Mouse (Mus musculus): ENCODE data around the gene Osbpl7. TPM values are rescaled to one million over a fixed set of nuclear protein-coding genes. Genes with fewer than 3 reads are reported as not detected.

Gene Osbpl7
- polyA plus RNA-seq, 1 experiment from 2014 or later: 12.4 TPM

- H3K36me3 ChIP-seq (ENCODE audit: control insufficient read depth, insufficient read depth, low read length): no peaks in the 10 kb centered on the region
Measured at GRCm38 (mm10) chr11:97021121-97021765, 29.2 kb upstream of the Osbpl7 start.

GRCm38 (mm10) chr11:97021873-97022484 lies 28.4 kb upstream of the Osbpl7 start:
- Histone ChIP-seq H3K4me1 (replicated peaks; ENCODE audit: control insufficient read depth, insufficient read depth, low read length) (peaks cover 34% of the 10 kb centered on the region), H3K27me3 (ENCODE audit: control insufficient read depth, insufficient read depth, low read depth, low read length) (peaks cover 64% of the 10 kb centered on the region), H3K4me2 (ENCODE audit: low read depth, low read length) (peak overlapping the region; percentile 97), H3K27ac (ENCODE audit: low read length) (no peak overlapping the region), H3K36me3 (ENCODE audit: control insufficient read depth, insufficient read depth, low read length) (no peaks in the 10 kb centered on the region), H3K9ac (ENCODE audit: low read length) (peak overlapping the region; percentile 73), H3K9me3 (ENCODE audit: control insufficient read depth, low read length) (no peaks in the 10 kb centered on the region), H3K4me3 (ENCODE audit: low read length) (peak overlapping the region; percentile 61)
- WGBS: 2% methylated on average over 50 of the region's 50 CpGs
- peak; percentile 37; the same call in 1 of the 2 replicates for ATAC-seq (ENCODE audit: low read depth)

More at GRCm38 (mm10) chr11:97021121-97021765, 29.2 kb upstream of the Osbpl7 start:
- peak overlapping the region; percentile 97 for H3K4me2 ChIP-seq (ENCODE audit: low read depth, low read length)
- no peak overlapping the region for H3K27ac ChIP-seq (ENCODE audit: low read length)
- peaks cover 71% of the 10 kb centered on the region for H3K27me3 ChIP-seq (ENCODE audit: control insufficient read depth, insufficient read depth, low read depth, low read length)
- 2% methylated on average over 27 of the region's 27 CpGs for WGBS
- peak overlapping the region; percentile 61 for H3K4me3 ChIP-seq (ENCODE audit: low read length)
- peaks cover 34% of the 10 kb centered on the region for H3K4me1 ChIP-seq (replicated peaks; ENCODE audit: control insufficient read depth, insufficient read depth, low read length)
- H3K9me3 ChIP-seq (ENCODE audit: control insufficient read depth, low read length): no peaks in the 10 kb centered on the region
- ATAC-seq (ENCODE audit: low read depth): no peak
- H3K9ac ChIP-seq (ENCODE audit: low read length): peak overlapping the region; percentile 73

GRCm38 (mm10) chr11:97024977-97025376 lies 25.5 kb upstream of the Osbpl7 start:
- H3K4me3 ChIP-seq (ENCODE audit: low read length): no peak overlapping the region
- H3K4me2 ChIP-seq (ENCODE audit: low read depth, low read length): no peak overlapping the region
- H3K27me3 ChIP-seq (ENCODE audit: control insufficient read depth, insufficient read depth, low read depth, low read length): peaks cover 38% of the 10 kb centered on the region
- H3K36me3 ChIP-seq (ENCODE audit: control insufficient read depth, insufficient read depth, low read length): no peaks in the 10 kb centered on the region
- no peak overlapping the region; the same call in 1 of the 2 replicates for H3K9ac ChIP-seq (ENCODE audit: low read length)
- no peaks in the 10 kb centered on the region for H3K9me3 ChIP-seq (ENCODE audit: control insufficient read depth, low read length)
- WGBS: 38% methylated on average over 10 of the region's 10 CpGs
- no peak overlapping the region; the same call in 1 of the 2 replicates for H3K27ac ChIP-seq (ENCODE audit: low read length)
- no peak for ATAC-seq (ENCODE audit: low read depth)
- peaks cover 20% of the 10 kb centered on the region for H3K4me1 ChIP-seq (replicated peaks; ENCODE audit: control insufficient read depth, insufficient read depth, low read length)

- Histone ChIP-seq H3K27me3 (ENCODE audit: control insufficient read depth, insufficient read depth, low read depth, low read length) (peaks cover 30% of the 10 kb centered on the region), H3K4me3 (ENCODE audit: low read length) (peak overlapping the region; percentile 40), H3K4me2 (ENCODE audit: low read depth, low read length) (peak overlapping the region; percentile 50), H3K4me1 (replicated peaks; ENCODE audit: control insufficient read depth, insufficient read depth, low read length) (peaks cover 25% of the 10 kb centered on the region), H3K9me3 (ENCODE audit: control insufficient read depth, low read length) (no peaks in the 10 kb centered on the region), H3K36me3 (ENCODE audit: control insufficient read depth, insufficient read depth, low read length) (no peaks in the 10 kb centered on the region), H3K27ac (ENCODE audit: low read length) (peak overlapping the region; percentile 82), H3K9ac (ENCODE audit: low read length) (peak overlapping the region; percentile 61)
- 3% methylated on average over 17 of the region's 17 CpGs for WGBS
- peak; percentile 63 for ATAC-seq (ENCODE audit: low read depth)
Measured at GRCm38 (mm10) chr11:97025721-97026344, 24.6 kb upstream of the Osbpl7 start.

- peak within 1 kb of the TSS; percentile 85 for H3K4me2 ChIP-seq (ENCODE audit: low read depth, low read length)
- WGBS: under 1% methylated on average over 25 of the region's 25 CpGs
- H3K9me3 ChIP-seq (ENCODE audit: control insufficient read depth, low read length): no peaks in the 10 kb centered on the region
- no peaks in the 10 kb centered on the region for H3K36me3 ChIP-seq (ENCODE audit: control insufficient read depth, insufficient read depth, low read length)
- peaks cover 12% of the 10 kb centered on the region for H3K4me1 ChIP-seq (replicated peaks; ENCODE audit: control insufficient read depth, insufficient read depth, low read length)
- peak within 1 kb of the TSS; percentile 91 for H3K27ac ChIP-seq (ENCODE audit: low read length)
- H3K4me3 ChIP-seq (ENCODE audit: low read length): peak within 1 kb of the TSS; percentile 76
- ATAC-seq (ENCODE audit: low read depth): peak; percentile 85
- H3K9ac ChIP-seq (ENCODE audit: low read length): peak within 1 kb of the TSS; percentile 90
- no peaks in the 10 kb centered on the region for H3K27me3 ChIP-seq (ENCODE audit: control insufficient read depth, insufficient read depth, low read depth, low read length)
Measured at GRCm38 (mm10) chr11:97029686-97030417, 20.6 kb upstream of the Osbpl7 start, which contains the start of gene Scrn2. Scrn2 (plus strand) TSS chr11:97029938.

- H3K9me3 ChIP-seq (ENCODE audit: control insufficient read depth, low read length): no peaks in the 10 kb centered on the region
- peaks cover 11% of the 10 kb centered on the region for H3K4me1 ChIP-seq (replicated peaks; ENCODE audit: control insufficient read depth, insufficient read depth, low read length)
- H3K4me2 ChIP-seq (ENCODE audit: low read depth, low read length): peak overlapping the region; percentile 85
- ATAC-seq (ENCODE audit: low read depth): no peak
- no peaks in the 10 kb centered on the region for H3K27me3 ChIP-seq (ENCODE audit: control insufficient read depth, insufficient read depth, low read depth, low read length)
- H3K27ac ChIP-seq (ENCODE audit: low read length): peak overlapping the region; percentile 91; the same call in 1 of the 2 replicates
- no peaks in the 10 kb centered on the region for H3K36me3 ChIP-seq (ENCODE audit: control insufficient read depth, insufficient read depth, low read length)
- H3K4me3 ChIP-seq (ENCODE audit: low read length): peak overlapping the region; percentile 76
- WGBS: 11% methylated on average over 15 of the region's 15 CpGs
- H3K9ac ChIP-seq (ENCODE audit: low read length): peak overlapping the region; percentile 90
Measured at GRCm38 (mm10) chr11:97030426-97030825, 20.0 kb upstream of the Osbpl7 start.

- Histone ChIP-seq H3K4me3 (ENCODE audit: low read length) (no peak overlapping the region), H3K4me2 (ENCODE audit: low read depth, low read length) (no peak overlapping the region), H3K9me3 (ENCODE audit: control insufficient read depth, low read length) (no peaks in the 10 kb centered on the region), H3K27ac (ENCODE audit: low read length) (no peak overlapping the region), H3K4me1 (replicated peaks; ENCODE audit: control insufficient read depth, insufficient read depth, low read length) (peaks cover 5% of the 10 kb centered on the region; the same call in 1 of the 2 replicates), H3K9ac (ENCODE audit: low read length) (no peak overlapping the region), H3K36me3 (ENCODE audit: control insufficient read depth, insufficient read depth, low read length) (no peaks in the 10 kb centered on the region), H3K27me3 (ENCODE audit: control insufficient read depth, insufficient read depth, low read depth, low read length) (no peaks in the 10 kb centered on the region)
- ATAC-seq (ENCODE audit: low read depth): no peak
- 75% methylated on average over 12 of the region's 12 CpGs for WGBS
Measured at GRCm38 (mm10) chr11:97031977-97032376, 18.5 kb upstream of the Osbpl7 start.

GRCm38 (mm10) chr11:97032499-97032898 lies 17.9 kb upstream of the Osbpl7 start:
- ATAC-seq (ENCODE audit: low read depth): no peak
- no peaks in the 10 kb centered on the region for H3K9me3 ChIP-seq (ENCODE audit: control insufficient read depth, low read length)
- no peak overlapping the region for H3K9ac ChIP-seq (ENCODE audit: low read length)
- H3K4me2 ChIP-seq (ENCODE audit: low read depth, low read length): no peak overlapping the region
- H3K27ac ChIP-seq (ENCODE audit: low read length): no peak overlapping the region
- no peaks in the 10 kb centered on the region for H3K27me3 ChIP-seq (ENCODE audit: control insufficient read depth, insufficient read depth, low read depth, low read length)
- 91% methylated on average over 4 of the region's 4 CpGs for WGBS
- no peak overlapping the region for H3K4me3 ChIP-seq (ENCODE audit: low read length)
- peaks cover 5% of the 10 kb centered on the region; the same call in 1 of the 2 replicates for H3K4me1 ChIP-seq (replicated peaks; ENCODE audit: control insufficient read depth, insufficient read depth, low read length)
- H3K36me3 ChIP-seq (ENCODE audit: control insufficient read depth, insufficient read depth, low read length): no peaks in the 10 kb centered on the region
